Mouse (Mus musculus): ENCODE measurements around the gene Gpx4. TPM values are rescaled to one million over a fixed set of nuclear protein-coding genes. Genes with fewer than 3 reads are reported as not detected.

Gpx4 gene
- polyA plus RNA-seq, 1 experiment = 551 TPM

DNA sequence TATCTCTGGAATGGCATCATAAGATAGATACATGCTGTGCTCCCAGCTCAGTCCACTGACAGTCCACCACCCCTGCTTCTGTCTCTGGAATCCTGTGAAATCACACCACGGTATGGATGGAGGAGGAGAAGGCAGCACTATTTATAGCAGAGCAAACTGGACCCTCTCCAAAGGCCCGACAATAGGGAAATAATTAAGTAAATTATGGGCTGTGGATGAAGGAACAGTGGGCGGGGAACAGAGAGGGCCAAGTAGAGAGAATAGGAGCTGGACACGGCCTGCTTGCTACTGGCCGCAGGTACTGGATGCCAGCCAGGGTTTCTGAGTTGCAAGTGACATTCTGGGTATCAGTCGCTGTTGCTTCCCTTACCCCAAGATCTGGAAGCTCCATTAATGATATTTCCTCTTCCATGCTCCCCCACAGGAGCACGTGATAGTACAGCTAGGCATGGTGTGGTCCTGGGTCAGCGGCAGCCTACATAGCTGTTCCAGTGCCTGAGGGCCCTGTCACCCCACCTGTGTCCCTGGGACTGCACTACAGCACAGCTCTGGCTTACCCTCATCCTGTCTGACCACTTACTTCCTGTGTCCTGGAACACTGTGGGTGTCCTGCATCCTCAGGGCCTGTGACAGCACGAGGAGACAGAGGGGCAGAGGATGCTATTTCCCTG, 38.0 kb downstream of the Gpx4 start:
- H3K36me3 ChIP-seq (ENCODE audit: control insufficient read depth) = peaks cover 91% of the 10 kb centered on the region

DNA sequence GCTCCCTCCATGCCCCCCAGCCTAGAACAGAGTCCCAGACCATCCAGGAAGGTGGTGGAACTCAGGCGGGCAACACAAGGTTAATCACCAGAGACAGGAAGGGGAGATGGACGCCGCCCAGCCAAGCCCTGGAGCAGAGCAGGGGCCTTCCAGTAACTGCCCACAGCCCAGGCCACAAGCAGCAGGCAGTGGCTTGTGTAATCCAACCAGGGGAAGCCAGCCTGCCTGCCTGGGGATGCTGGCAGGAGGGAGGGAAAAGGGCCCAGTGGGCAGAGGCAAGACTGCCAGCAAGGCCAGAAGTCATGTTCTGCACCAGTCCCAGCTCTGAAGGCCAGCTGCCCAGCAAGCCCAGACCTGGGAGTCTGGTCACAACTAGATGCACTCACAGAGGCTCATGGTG, 39.9 kb downstream of the Gpx4 start:
- peaks cover 68% of the 10 kb centered on the region for H3K4me1 ChIP-seq (ENCODE audit: control insufficient read depth)
- TF ChIP-seq TAL1 (IDR thresholded peaks at IDR 0.05; ENCODE audit: low read length) (no peak), GATA1 (IDR thresholded peaks at IDR 0.05; ENCODE audit: low read length) (no peak)
- no peak overlapping the region for H3K4me3 ChIP-seq (replicated peaks)
- no peaks in the 10 kb centered on the region for H3K27me3 ChIP-seq (ENCODE audit: control insufficient read depth)
- no peaks in the 10 kb centered on the region for H3K9me3 ChIP-seq (ENCODE audit: control insufficient read depth, low read length)
- H3K36me3 ChIP-seq (ENCODE audit: control insufficient read depth) = peaks cover 87% of the 10 kb centered on the region

More for the DNA sequence above, 38.0 kb downstream of the Gpx4 start:
- Histone ChIP-seq H3K27me3 (ENCODE audit: control insufficient read depth) (no peaks in the 10 kb centered on the region), H3K4me1 (ENCODE audit: control insufficient read depth) (peaks cover 72% of the 10 kb centered on the region), H3K9me3 (ENCODE audit: control insufficient read depth, low read length) (no peaks in the 10 kb centered on the region), H3K4me3 (replicated peaks) (no peak overlapping the region)
- TF ChIP-seq TAL1 (IDR thresholded peaks at IDR 0.05; ENCODE audit: low read length) (no peak), GATA1 (IDR thresholded peaks at IDR 0.05; ENCODE audit: low read length) (no peak)

DNA sequence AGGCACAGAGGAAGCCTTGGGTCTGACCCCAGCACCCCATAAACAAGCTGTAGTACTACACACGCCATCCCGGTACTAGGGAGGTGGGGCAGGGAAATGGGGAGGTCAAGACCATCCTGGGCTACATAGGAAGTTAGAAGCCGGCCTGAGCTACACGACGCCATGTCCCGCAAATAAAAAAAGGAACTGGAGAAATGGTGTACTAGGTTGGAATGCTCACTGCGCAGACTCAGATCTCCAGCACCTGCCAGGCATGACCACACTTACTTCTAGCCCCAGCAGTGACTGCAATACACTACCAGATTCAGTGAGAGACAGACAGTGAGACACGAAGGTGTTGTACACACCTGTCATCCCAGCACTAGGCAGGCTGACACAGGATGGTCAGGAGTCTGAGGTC, 40.5 kb downstream of the Gpx4 start:
- Histone ChIP-seq H3K27me3 (ENCODE audit: control insufficient read depth) (no peaks in the 10 kb centered on the region), H3K9me3 (ENCODE audit: control insufficient read depth, low read length) (no peaks in the 10 kb centered on the region), H3K4me1 (ENCODE audit: control insufficient read depth) (peaks cover 65% of the 10 kb centered on the region), H3K36me3 (ENCODE audit: control insufficient read depth) (peaks cover 87% of the 10 kb centered on the region), H3K4me3 (replicated peaks) (no peak overlapping the region)
- TF ChIP-seq TAL1 (IDR thresholded peaks at IDR 0.05; ENCODE audit: low read length) (no peak), GATA1 (IDR thresholded peaks at IDR 0.05; ENCODE audit: low read length) (no peak)

DNA sequence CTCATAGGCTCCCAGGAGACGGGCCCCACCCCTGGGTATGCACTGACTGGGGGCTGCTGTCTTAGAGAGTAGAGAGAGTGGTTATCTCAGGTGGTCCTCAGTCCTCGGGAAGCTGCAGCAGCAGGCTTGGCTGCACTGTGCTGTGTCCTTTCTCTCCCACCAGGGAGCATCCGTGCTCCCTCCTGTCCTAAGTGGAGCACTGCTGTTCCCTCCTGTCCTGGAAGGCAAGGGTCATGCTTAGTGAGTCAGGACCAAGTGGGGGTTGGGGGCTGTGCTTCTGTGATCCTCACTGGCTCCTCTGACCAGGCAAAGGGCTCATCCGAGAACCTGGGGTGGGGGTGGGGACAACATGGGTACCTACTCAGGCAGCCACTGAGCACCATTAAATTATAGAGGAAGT, 42.2 kb downstream of the Gpx4 start:
- Histone ChIP-seq H3K27me3 (ENCODE audit: control insufficient read depth) (no peaks in the 10 kb centered on the region), H3K4me3 (replicated peaks) (no peak overlapping the region), H3K4me1 (ENCODE audit: control insufficient read depth) (peaks cover 65% of the 10 kb centered on the region), H3K9me3 (ENCODE audit: control insufficient read depth, low read length) (no peaks in the 10 kb centered on the region), H3K36me3 (ENCODE audit: control insufficient read depth) (peaks cover 86% of the 10 kb centered on the region)
- TF ChIP-seq GATA1 (IDR thresholded peaks at IDR 0.05; ENCODE audit: low read length) (no peak), TAL1 (IDR thresholded peaks at IDR 0.05; ENCODE audit: low read length) (no peak)

DNA sequence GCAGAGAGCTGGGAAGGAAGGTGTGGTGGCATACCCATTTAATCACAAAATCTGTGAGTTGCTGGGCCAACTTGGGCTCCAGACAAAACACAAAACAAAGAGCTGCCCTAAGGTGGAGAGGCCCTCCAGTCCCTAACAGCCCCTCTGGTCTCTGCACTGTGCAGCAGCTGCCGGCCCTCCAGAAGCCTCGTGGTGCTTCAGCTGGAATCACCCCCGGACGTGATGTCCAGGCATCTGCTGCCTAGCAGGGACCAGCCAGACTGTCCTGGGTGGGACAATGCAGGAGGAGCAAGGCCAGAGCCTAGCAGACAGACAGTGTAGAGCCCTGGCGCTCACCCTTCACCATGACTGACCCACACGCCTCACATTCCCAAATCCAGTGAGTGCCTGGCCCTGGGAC, 44.6 kb downstream of the Gpx4 start:
- Histone ChIP-seq H3K27me3 (ENCODE audit: control insufficient read depth) (no peaks in the 10 kb centered on the region), H3K36me3 (ENCODE audit: control insufficient read depth) (peaks cover 85% of the 10 kb centered on the region), H3K4me1 (ENCODE audit: control insufficient read depth) (peaks cover 79% of the 10 kb centered on the region), H3K4me3 (replicated peaks) (no peak overlapping the region), H3K9me3 (ENCODE audit: control insufficient read depth, low read length) (no peaks in the 10 kb centered on the region)
- no peak for TF ChIP-seq GATA1 (IDR thresholded peaks at IDR 0.05; ENCODE audit: low read length)
- no peak for TF ChIP-seq TAL1 (IDR thresholded peaks at IDR 0.05; ENCODE audit: low read length)

DNA sequence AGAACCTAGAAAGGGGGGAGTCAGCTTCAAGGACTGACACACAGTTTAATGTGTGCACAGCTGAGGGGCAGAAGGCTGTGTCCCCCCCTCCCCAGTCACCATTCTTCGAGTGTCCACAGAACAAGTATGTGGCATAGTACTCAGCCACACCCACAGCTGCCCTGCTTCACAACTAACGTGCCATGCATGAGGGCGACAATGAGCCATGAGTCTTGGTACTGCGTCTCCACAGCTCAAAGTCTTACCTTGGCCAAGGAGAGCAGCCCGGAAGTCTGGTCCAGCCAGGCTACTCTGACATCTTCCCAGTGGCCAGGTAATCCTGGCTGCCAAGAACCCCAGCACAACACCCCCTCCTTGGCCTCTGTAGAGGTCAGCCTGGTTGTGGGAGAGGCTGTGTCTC, 45.7 kb downstream of the Gpx4 start:
- Histone ChIP-seq H3K27me3 (ENCODE audit: control insufficient read depth) (no peaks in the 10 kb centered on the region), H3K4me1 (ENCODE audit: control insufficient read depth) (peaks cover 79% of the 10 kb centered on the region), H3K4me3 (replicated peaks) (no peak overlapping the region), H3K36me3 (ENCODE audit: control insufficient read depth) (peaks cover 81% of the 10 kb centered on the region), H3K9me3 (ENCODE audit: control insufficient read depth, low read length) (no peaks in the 10 kb centered on the region)
- TF ChIP-seq GATA1 (IDR thresholded peaks at IDR 0.05; ENCODE audit: low read length) (no peak), TAL1 (IDR thresholded peaks at IDR 0.05; ENCODE audit: low read length) (no peak)

DNA sequence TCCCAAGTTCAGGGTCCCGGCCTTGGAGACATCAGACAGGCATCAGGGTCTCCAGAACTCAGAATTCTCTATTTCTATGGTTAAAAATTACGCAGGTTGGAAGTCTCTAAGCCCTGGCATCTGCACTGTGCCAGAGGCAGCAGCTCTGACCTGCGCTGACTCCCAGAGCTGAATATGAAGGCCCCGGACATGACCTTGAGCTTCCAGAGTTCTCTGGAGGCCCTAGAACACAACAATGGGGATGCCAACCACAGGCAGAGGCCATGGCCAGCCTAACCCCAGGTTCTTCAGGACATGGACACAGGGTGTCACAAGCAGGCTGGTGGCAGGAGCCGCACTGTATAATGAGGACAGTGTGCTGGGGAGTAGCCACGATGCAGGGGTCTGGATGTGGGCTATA, 47.1 kb downstream of the Gpx4 start:
- Histone ChIP-seq H3K36me3 (ENCODE audit: control insufficient read depth) (peaks cover 83% of the 10 kb centered on the region), H3K4me1 (ENCODE audit: control insufficient read depth) (peaks cover 88% of the 10 kb centered on the region), H3K9me3 (ENCODE audit: control insufficient read depth, low read length) (no peaks in the 10 kb centered on the region), H3K27me3 (ENCODE audit: control insufficient read depth) (no peaks in the 10 kb centered on the region), H3K4me3 (replicated peaks) (no peak overlapping the region)
- TF ChIP-seq TAL1 (IDR thresholded peaks at IDR 0.05; ENCODE audit: low read length) (no peak), GATA1 (IDR thresholded peaks at IDR 0.05; ENCODE audit: low read length) (no peak)

DNA sequence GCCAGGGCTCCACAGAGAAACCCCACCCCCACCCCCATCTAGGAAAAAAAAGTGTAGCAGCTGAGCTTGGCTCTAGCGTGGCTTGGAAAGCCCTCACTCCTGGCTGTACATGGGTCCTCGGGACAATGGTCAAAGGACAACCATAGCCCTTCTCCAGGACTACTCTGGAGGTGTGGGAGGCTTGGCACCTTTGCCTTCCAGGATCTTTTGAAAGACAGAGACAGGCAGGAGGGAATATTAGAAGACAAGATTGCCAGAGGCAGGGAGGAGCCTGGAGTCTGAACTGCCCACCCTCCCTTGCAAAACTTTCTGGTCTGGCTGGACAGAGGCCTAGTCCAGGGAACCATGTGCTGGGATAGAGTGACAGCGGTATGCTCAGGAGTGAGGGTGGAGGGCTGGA, 47.7 kb downstream of the Gpx4 start:
- H3K4me1 ChIP-seq (ENCODE audit: control insufficient read depth) = peaks cover 89% of the 10 kb centered on the region
- H3K9me3 ChIP-seq (ENCODE audit: control insufficient read depth, low read length) = no peaks in the 10 kb centered on the region
- no peak for TF ChIP-seq TAL1 (IDR thresholded peaks at IDR 0.05; ENCODE audit: low read length)
- TF ChIP-seq GATA1 (IDR thresholded peaks at IDR 0.05; ENCODE audit: low read length) = no peak
- H3K4me3 ChIP-seq (replicated peaks) = no peak overlapping the region
- peaks cover 85% of the 10 kb centered on the region for H3K36me3 ChIP-seq (ENCODE audit: control insufficient read depth)
- H3K27me3 ChIP-seq (ENCODE audit: control insufficient read depth) = no peaks in the 10 kb centered on the region

DNA sequence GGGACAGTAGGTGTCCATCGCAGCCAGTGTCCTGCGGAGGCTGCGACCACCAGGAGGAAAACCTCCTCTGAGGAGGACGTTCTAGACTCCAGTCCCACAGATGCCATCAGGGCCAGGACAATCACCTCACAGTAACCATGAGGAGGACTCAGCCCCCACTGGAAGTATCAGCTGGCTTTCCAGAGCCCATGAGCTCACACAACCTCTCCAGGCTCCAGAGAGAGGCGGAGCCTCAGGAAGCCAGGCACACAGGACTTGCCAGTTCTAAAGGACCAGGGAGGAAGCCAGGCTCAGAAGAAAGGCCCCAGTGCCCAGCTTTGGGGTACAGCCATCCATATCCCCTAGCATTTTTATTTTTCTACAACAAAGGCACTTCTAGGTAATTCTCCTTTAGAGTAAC, 48.6 kb downstream of the Gpx4 start:
- H3K4me3 ChIP-seq (replicated peaks) = no peak overlapping the region
- H3K9me3 ChIP-seq (ENCODE audit: control insufficient read depth, low read length) = no peaks in the 10 kb centered on the region
- TF ChIP-seq TAL1 (IDR thresholded peaks at IDR 0.05; ENCODE audit: low read length) (no peak), GATA1 (IDR thresholded peaks at IDR 0.05; ENCODE audit: low read length) (no peak)
- no peaks in the 10 kb centered on the region for H3K27me3 ChIP-seq (ENCODE audit: control insufficient read depth)
- H3K36me3 ChIP-seq (ENCODE audit: control insufficient read depth) = peaks cover 85% of the 10 kb centered on the region
- H3K4me1 ChIP-seq (ENCODE audit: control insufficient read depth) = peaks cover 89% of the 10 kb centered on the region

DNA sequence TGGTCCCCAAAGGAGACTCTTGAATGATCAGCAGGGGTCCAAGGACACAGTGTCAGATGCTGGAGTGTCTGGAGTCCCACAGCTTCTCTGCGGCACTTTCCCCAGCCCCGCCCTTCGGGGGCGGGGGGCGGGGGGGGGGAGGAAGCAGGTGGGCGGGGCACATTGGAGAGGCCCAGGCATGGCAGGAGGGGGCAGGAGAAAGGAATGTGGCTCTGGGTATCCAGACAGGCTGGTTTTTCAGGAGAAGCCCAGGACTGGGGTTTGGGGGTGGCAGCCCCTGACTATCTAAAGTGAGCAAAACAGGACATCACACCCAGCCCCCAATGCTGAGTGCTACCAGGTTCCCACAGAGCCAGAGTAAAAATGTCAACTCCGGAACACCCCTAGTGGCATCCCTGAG, 50.3 kb downstream of the Gpx4 start:
- Histone ChIP-seq H3K36me3 (ENCODE audit: control insufficient read depth) (peaks cover 76% of the 10 kb centered on the region), H3K27me3 (ENCODE audit: control insufficient read depth) (no peaks in the 10 kb centered on the region), H3K4me1 (ENCODE audit: control insufficient read depth) (peaks cover 92% of the 10 kb centered on the region), H3K9me3 (ENCODE audit: control insufficient read depth, low read length) (no peaks in the 10 kb centered on the region), H3K4me3 (replicated peaks) (no peak overlapping the region)
- TF ChIP-seq TAL1 (IDR thresholded peaks at IDR 0.05; ENCODE audit: low read length) = no peak
- no peak for TF ChIP-seq GATA1 (IDR thresholded peaks at IDR 0.05; ENCODE audit: low read length)

All from erythroblast, embryonic 14.5 days (primary cell).